Mouse (Mus musculus): ENCODE results near the gene Cryaa. TPM values are rescaled to one million over a fixed set of nuclear protein-coding genes. Genes with fewer than 3 reads are reported as not detected.
A peak's percentile ranks its signal among the peaks of the same experiment; 100 is the strongest.

Cryaa gene
- polyA plus RNA-seq, 1 experiment = not detected

GRCm38 (mm10) chr17:31672279-31672678 lies 5.3 kb upstream of the Cryaa start:
- Histone ChIP-seq H3K4me3 (ENCODE audit: insufficient read depth, low read depth, low read length) (no peak overlapping the region), H3K4me1 (ENCODE audit: control insufficient read depth, insufficient read depth, low read length) (0 out of 2 replicates have a peak, but pooled peaks cover 5% of the 10 kb centered on the region), H3K27ac (ENCODE audit: insufficient read depth, low read depth, low read length) (no peak overlapping the region)
- TF ChIP-seq CTCF (IDR thresholded peaks at IDR 0.05; ENCODE audit: insufficient read depth, low read depth, low read length) (no peak), POLR2A (IDR thresholded peaks at IDR 0.05; ENCODE audit: insufficient read depth, low read depth, low read length) (no peak)
- 93% methylated on average over 12 of the region's 12 CpGs for WGBS

DNA sequence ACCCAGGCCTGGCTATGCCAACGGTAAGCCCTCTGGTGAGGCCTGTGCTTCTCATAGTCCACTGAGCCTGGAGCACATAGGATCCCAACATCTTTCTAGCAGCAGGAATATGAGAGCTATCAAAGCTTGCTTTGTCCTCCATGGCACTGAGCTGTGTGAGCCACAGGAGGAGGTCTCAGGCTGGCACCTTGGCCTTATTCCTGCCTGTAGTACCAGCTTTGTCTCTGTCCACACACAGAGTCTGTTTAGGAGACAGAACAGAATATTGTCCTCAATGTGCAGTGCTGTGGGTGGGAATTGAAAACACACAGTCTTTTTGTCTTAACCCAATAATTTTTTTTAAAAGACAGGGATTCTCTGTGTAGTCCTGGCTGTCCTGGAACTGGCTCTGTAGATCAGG lies 3.2 kb upstream of the Cryaa start:
- 55% methylated on average over 1 of the region's 1 CpGs for WGBS
- no peak overlapping the region; the same call in 1 of the 2 replicates for H3K27ac ChIP-seq (ENCODE audit: insufficient read depth, low read depth, low read length)
- TF ChIP-seq CTCF (IDR thresholded peaks at IDR 0.05; ENCODE audit: insufficient read depth, low read depth, low read length) = no peak
- no peak for TF ChIP-seq POLR2A (IDR thresholded peaks at IDR 0.05; ENCODE audit: insufficient read depth, low read depth, low read length)

DNA sequence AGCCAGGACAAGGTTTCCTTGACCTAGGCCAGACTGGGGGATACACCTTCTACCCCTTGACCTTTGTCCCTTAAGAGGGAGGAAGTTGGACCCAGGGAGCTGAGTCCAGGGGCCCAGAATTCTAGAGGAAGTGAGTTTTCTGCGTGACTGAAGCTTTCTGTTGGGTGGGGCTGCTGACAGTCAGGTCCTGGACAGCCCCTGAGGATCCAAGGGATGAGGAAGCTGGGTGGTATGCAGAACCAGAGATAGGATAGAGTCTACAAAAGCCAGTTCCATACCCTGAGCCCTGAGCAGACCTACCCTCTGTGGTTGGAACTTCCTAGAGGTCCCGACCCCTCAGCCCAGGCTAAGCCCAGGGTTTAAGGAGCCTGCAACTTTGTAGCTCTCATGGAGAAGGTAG lies 2.8 kb downstream of the Cryaa start:
- Histone ChIP-seq H3K4me1 (ENCODE audit: control insufficient read depth, insufficient read depth, low read length) (peaks cover 5% of the 10 kb centered on the region; the same call in 1 of the 2 replicates), H3K4me3 (ENCODE audit: insufficient read depth, low read depth, low read length) (no peak overlapping the region), H3K27ac (ENCODE audit: insufficient read depth, low read depth, low read length) (no peak overlapping the region)
- TF ChIP-seq CTCF (IDR thresholded peaks at IDR 0.05; ENCODE audit: insufficient read depth, low read depth, low read length) (no peak), POLR2A (IDR thresholded peaks at IDR 0.05; ENCODE audit: insufficient read depth, low read depth, low read length) (no peak)
- WGBS = 85% methylated on average over 2 of the region's 2 CpGs

More for the DNA sequence above, 3.2 kb upstream of the Cryaa start:
- Histone ChIP-seq H3K4me1 (ENCODE audit: control insufficient read depth, insufficient read depth, low read length) (peaks cover 5% of the 10 kb centered on the region; the same call in 1 of the 2 replicates), H3K4me3 (ENCODE audit: insufficient read depth, low read depth, low read length) (no peak overlapping the region)

DNA sequence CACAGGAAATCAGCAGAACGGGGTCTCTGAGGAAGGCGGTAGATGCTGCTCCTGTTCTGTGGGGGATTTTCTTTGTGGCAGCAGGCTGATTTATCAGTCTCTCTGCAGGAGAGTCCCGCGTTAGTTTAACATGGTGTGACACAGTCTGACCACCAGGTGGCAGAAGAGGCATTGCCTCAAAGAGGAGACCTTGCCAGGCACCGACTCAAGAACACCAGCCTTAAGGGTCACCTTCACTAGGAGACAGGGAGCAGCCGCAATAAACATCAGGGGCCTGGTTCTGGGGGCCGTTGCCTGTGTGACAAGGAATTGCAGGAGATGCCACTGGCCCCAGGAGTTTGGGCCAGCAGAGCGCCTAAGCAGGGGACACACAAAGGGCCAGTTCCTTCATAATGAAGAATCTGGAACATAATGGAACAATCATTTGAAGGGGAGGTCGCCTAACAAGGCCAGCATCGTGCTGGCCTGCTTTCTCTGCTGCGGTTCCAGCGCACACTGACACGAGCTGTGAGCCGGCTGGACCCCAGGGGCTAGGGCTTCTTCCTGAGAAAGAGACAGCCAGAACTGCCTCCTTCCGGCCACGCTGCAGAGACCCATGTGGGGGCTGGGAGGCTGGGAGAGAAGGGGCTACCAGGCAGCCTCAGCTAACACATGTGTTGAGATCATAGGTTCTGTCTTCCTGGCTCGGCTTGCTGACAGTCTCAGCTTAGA lies 8.1 kb downstream of the Cryaa start:
- no peak for TF ChIP-seq POLR2A (IDR thresholded peaks at IDR 0.05; ENCODE audit: insufficient read depth, low read depth, low read length)
- TF ChIP-seq CTCF (IDR thresholded peaks at IDR 0.05; ENCODE audit: insufficient read depth, low read depth, low read length) = peak; percentile 77
- WGBS = 4% methylated on average over 17 of the region's 17 CpGs
- H3K4me1 ChIP-seq (ENCODE audit: control insufficient read depth, insufficient read depth, low read length) = peaks cover 13% of the 10 kb centered on the region
- H3K27ac ChIP-seq (ENCODE audit: insufficient read depth, low read depth, low read length) = peak overlapping the region; percentile 74
- H3K4me3 ChIP-seq (ENCODE audit: insufficient read depth, low read depth, low read length) = no peak overlapping the region

- no peak for TF ChIP-seq POLR2A (IDR thresholded peaks at IDR 0.05; ENCODE audit: insufficient read depth, low read depth, low read length)
- TF ChIP-seq CTCF (IDR thresholded peaks at IDR 0.05; ENCODE audit: insufficient read depth, low read depth, low read length) = no peak
- H3K4me3 ChIP-seq (ENCODE audit: insufficient read depth, low read depth, low read length) = no peak overlapping the region
- peak overlapping the region; percentile 74; the same call in 1 of the 2 replicates for H3K27ac ChIP-seq (ENCODE audit: insufficient read depth, low read depth, low read length)
- H3K4me1 ChIP-seq (ENCODE audit: control insufficient read depth, insufficient read depth, low read length) = peaks cover 19% of the 10 kb centered on the region
- WGBS = 16% methylated on average over 3 of the region's 3 CpGs
Measured at GRCm38 (mm10) chr17:31686225-31686564, 8.6 kb downstream of the Cryaa start.

DNA sequence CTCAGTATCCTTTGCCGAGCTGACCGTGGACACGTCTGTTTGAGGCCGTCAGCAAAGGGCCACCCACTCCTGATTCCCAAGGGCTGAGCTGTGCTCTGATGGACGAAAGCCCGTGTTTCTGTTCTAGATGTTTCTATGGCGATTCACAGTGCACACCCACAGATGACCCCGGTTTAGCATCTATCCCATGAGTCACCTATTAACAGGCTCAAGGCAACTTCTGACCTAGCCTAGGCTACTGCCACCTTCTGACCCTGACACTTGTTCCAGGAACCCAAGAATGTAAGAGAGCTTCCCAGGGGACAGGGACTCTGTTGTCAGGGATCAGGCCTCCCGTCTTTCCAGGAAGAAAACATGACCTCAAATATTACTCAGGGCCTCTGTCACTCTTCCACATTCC lies 10.5 kb downstream of the Cryaa start:
- H3K27ac ChIP-seq (ENCODE audit: insufficient read depth, low read depth, low read length) = no peak overlapping the region
- H3K4me1 ChIP-seq (ENCODE audit: control insufficient read depth, insufficient read depth, low read length) = peaks cover 27% of the 10 kb centered on the region
- no peak for TF ChIP-seq CTCF (IDR thresholded peaks at IDR 0.05; ENCODE audit: insufficient read depth, low read depth, low read length)
- TF ChIP-seq POLR2A (IDR thresholded peaks at IDR 0.05; ENCODE audit: insufficient read depth, low read depth, low read length) = no peak
- 85% methylated on average over 9 of the region's 9 CpGs for WGBS
- no peak overlapping the region for H3K4me3 ChIP-seq (ENCODE audit: insufficient read depth, low read depth, low read length)

DNA sequence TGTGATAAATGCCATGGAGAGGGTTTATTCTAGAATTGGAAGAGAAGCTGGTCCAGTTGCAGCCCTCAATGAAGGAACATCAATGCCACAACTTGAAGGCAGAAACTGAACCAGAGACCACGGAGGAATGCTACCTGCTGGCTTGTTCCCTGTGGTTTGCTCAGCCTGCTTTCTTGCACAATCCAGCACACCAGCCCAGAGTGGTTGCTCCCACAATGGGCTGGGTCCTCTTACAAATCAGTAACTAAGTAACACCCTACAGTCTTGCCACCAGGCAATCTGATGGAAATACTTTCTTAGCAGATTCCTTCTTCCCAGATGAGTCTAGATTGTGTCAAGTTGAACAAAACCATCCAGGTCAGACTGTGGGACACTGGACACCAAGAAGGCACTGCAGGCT lies 12.0 kb downstream of the Cryaa start:
- Histone ChIP-seq H3K4me3 (ENCODE audit: insufficient read depth, low read depth, low read length) (no peak overlapping the region), H3K27ac (ENCODE audit: insufficient read depth, low read depth, low read length) (no peak overlapping the region), H3K4me1 (ENCODE audit: control insufficient read depth, insufficient read depth, low read length) (peaks cover 40% of the 10 kb centered on the region)
- TF ChIP-seq CTCF (IDR thresholded peaks at IDR 0.05; ENCODE audit: insufficient read depth, low read depth, low read length) (no peak), POLR2A (IDR thresholded peaks at IDR 0.05; ENCODE audit: insufficient read depth, low read depth, low read length) (no peak)
- WGBS = 65% methylated on average over 1 of the region's 1 CpGs

DNA sequence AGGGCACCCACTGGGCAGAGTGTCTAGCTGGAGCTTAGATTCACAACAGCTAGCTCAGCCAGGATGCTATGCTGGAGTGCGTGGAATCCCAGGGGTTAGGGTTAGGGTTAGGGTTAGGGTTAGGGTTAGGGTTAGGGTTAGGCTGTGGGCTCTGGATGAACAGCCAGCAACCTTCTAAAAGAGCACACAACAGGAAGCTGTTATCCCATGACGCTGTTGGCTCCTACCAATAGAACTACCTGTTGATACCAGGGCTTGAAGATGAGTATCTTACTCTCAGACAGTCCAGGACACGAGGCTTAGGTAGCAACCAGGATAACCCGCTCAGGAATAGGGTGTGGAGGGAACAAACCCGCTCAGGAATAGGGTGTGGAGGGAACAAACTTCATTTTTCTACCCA lies 15.3 kb downstream of the Cryaa start:
- WGBS = 35% methylated on average over 5 of the region's 5 CpGs
- peaks cover 30% of the 10 kb centered on the region for H3K4me1 ChIP-seq (ENCODE audit: control insufficient read depth, insufficient read depth, low read length)
- no peak overlapping the region for H3K27ac ChIP-seq (ENCODE audit: insufficient read depth, low read depth, low read length)
- no peak overlapping the region for H3K4me3 ChIP-seq (ENCODE audit: insufficient read depth, low read depth, low read length)
- TF ChIP-seq POLR2A (IDR thresholded peaks at IDR 0.05; ENCODE audit: insufficient read depth, low read depth, low read length) (no peak), CTCF (IDR thresholded peaks at IDR 0.05; ENCODE audit: insufficient read depth, low read depth, low read length) (no peak)

DNA sequence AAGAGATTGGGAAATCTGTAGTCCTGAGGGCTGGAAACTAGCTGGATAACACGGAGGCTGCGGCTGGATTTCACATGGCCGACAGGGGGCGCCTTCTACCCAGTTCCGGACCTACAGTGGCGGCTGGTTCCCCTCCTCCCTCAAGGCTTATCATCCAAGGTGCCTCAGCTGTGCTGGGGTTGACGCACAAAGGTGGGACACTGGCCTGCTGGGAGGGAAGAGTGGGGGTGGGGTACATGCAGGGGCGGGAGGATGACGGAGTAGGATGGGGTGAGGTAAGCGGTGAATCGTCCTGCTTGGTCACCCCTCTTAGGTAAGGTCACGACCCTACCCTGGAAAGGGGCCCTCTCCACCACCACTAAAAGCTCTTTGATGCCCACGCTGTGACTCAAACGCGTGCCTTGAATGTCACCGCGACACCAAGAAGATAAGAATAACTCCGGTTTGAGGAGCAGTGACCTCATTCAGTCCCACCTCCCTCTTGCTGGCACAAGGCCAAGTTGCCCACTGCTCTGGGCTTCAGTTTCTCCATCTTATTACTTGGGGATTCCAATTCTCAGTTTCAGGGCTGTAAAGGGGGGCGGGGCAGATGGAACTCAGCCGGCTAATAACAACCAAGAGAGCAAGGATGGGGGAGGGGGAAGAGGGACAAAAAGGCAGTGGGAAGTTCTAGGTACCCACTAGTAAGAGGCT lies 15.9 kb downstream of the Cryaa start:
- TF ChIP-seq CTCF (IDR thresholded peaks at IDR 0.05; ENCODE audit: insufficient read depth, low read depth, low read length) (peak; percentile 91), POLR2A (IDR thresholded peaks at IDR 0.05; ENCODE audit: insufficient read depth, low read depth, low read length) (no peak)
- WGBS = 4% methylated on average over 20 of the region's 20 CpGs
- Histone ChIP-seq H3K27ac (ENCODE audit: insufficient read depth, low read depth, low read length) (no peak overlapping the region), H3K4me3 (ENCODE audit: insufficient read depth, low read depth, low read length) (no peak overlapping the region), H3K4me1 (ENCODE audit: control insufficient read depth, insufficient read depth, low read length) (peaks cover 36% of the 10 kb centered on the region)

Data from olfactory bulb, adult 2 months (tissue).